In genomic region chr4:128729709-128730037, GRCm38 (mm10) we compare ENCODE assay signal across 8 mouse cellular contexts. TPM values are rescaled to one million over a fixed set of nuclear protein-coding genes. Genes with fewer than 3 reads are reported as not detected.
DNase-seq lines count a peak whose midpoint lies in the region; ATAC-seq lines count a peak whose summit lies in the region.

No protein-coding gene starts in this region.

- no peak for ATAC-seq in forebrain, embryonic 16.5 days

- no peaks in the 10 kb centered on the region for H3K36me3 ChIP-seq in forebrain, embryonic 16.5 days (ENCODE audit: control insufficient read depth, insufficient read depth)

- H3K4me1 ChIP-seq in forebrain, embryonic 16.5 days (replicated peaks; ENCODE audit: control insufficient read depth, insufficient read depth, low read length): peaks cover 61% of the 10 kb centered on the region

- H3K9me3 ChIP-seq in forebrain, embryonic 16.5 days (ENCODE audit: control insufficient read depth, low read length): no peaks in the 10 kb centered on the region

- peak overlapping the region; percentile 9 for H3K27ac ChIP-seq in forebrain, embryonic 16.5 days (ENCODE audit: low read length)

- peak; percentile 64 to 71 for DNase-seq in heart, adult 18-20 months
- no peak for DNase-seq in heart, adult 8-10 months (ENCODE audit: low spot score)
- DNase-seq in kidney, adult 9 months: peak; percentile 44
- peak; percentile 44 for DNase-seq in lung, postnatal 14 days
- no peak for DNase-seq in frontal cortex, postnatal 36 days (ENCODE audit: low spot score in 2 of 2)
- no peak for DNase-seq in frontal cortex, postnatal 14 days (ENCODE audit: low spot score in 2 of 2)
- DNase-seq in left cerebral cortex, adult 9 months (ENCODE audit: low spot score in 2 of 2): no peak

- H3K4me3 ChIP-seq in forebrain, embryonic 16.5 days (replicated peaks; ENCODE audit: low read length): peak overlapping the region; percentile 87

- no peaks in the 10 kb centered on the region for H3K27me3 ChIP-seq in forebrain, embryonic 16.5 days (replicated peaks; ENCODE audit: control insufficient read depth, insufficient read depth, low read length)

- peak overlapping the region; percentile 86 for H3K9ac ChIP-seq in forebrain, embryonic 16.5 days (replicated peaks; ENCODE audit: low read depth, low read length)

- peak overlapping the region; percentile 78 for H3K4me2 ChIP-seq in forebrain, embryonic 16.5 days (ENCODE audit: low read length)

- WGBS in forebrain, embryonic 16.5 days: 6% methylated on average over 5 of the region's 5 CpGs

RNA-seq across cellular contexts. Expression of gene A3galt2, which starts 25.5 kb away (rescaled TPM):
- total RNA-seq in heart, adult 18-20 months (2021): under 1 TPM; 0.13 to 0.32 TPM
- total RNA-seq in heart, adult 8-10 months (2022): under 1 TPM in 2 of 4 experiments, not detected in 2; 0.09 to 0.11 TPM
- polyA plus RNA-seq in forebrain, embryonic 16.5 days (2015; fragmentation: Nextera tagmentation; extraction: Ambion mirVana): 0.43 and 0.63 TPM in 2 replicates

Comparison
In these comparisons a context has a peak if more than half of its experiments do, and no peak if none do; other contexts are left out.
1. DNase-seq: peak in heart, adult 18-20 months (2 of 2), kidney, adult 9 months (single experiment) and lung, postnatal 14 days (single experiment); none in heart, adult 8-10 months (single experiment), frontal cortex, postnatal 36 days (0 of 2), frontal cortex, postnatal 14 days (0 of 2) and left cerebral cortex, adult 9 months (0 of 2).